Comparison of ENCODE assay signal across 1 mouse cellular context in genomic region chr7:45005321-45005992, GRCm38 (mm10).
TF ChIP-seq lines count a peak whose summit lies in the region.

No protein-coding gene starts in this region.

TF ChIP-seq in ES-E14, 5 proteins besides CTCF, POLR2A, EP300 and RAD21:
- no peak for TF ChIP-seq ZC3H11A (IDR thresholded peaks at IDR 0.05; ENCODE audit: borderline replicate concordance, low read depth, low read length)
- TF ChIP-seq MAFK (IDR thresholded peaks at IDR 0.05; ENCODE audit: insufficient read depth, low read depth, low read length), result no peak
- no peak for TF ChIP-seq ZNF384 (IDR thresholded peaks at IDR 0.05; ENCODE audit: low read depth, low read length)
- no peak for TF ChIP-seq CHD2 (IDR thresholded peaks at IDR 0.05; ENCODE audit: low read depth, low read length)
- peak; percentile 76; the same call in 1 of the 2 replicates for TF ChIP-seq HCFC1 (IDR thresholded peaks at IDR 0.05; ENCODE audit: borderline replicate concordance, insufficient read depth, low read length)
